Mouse (Mus musculus): Measurements from ENCODE around the gene Rad17.

Rad17 gene

GRCm38 (mm10) chr13:100612903-100613302, 37.9 kb downstream of the Rad17 start:
- DNase-seq (ENCODE audit: low read depth), result no peak

GRCm38 (mm10) chr13:100612251-100612650, 38.6 kb downstream of the Rad17 start:
- DNase-seq (ENCODE audit: low read depth), result no peak

- DNase-seq (ENCODE audit: low read depth), result no peak
These were observed 39.6 kb downstream of the Rad17 start for GRCm38 (mm10) chr13:100611266-100611665.

- peak; percentile 8 for DNase-seq (ENCODE audit: low read depth)
These were observed 43.1 kb downstream of the Rad17 start for GRCm38 (mm10) chr13:100607756-100608155.

GRCm38 (mm10) chr13:100605845-100606244, 45.0 kb downstream of the Rad17 start:
- no peak for DNase-seq (ENCODE audit: low read depth)

GRCm38 (mm10) chr13:100603738-100604095, 47.1 kb downstream of the Rad17 start:
- DNase-seq (ENCODE audit: low read depth), result no peak

DNA sequence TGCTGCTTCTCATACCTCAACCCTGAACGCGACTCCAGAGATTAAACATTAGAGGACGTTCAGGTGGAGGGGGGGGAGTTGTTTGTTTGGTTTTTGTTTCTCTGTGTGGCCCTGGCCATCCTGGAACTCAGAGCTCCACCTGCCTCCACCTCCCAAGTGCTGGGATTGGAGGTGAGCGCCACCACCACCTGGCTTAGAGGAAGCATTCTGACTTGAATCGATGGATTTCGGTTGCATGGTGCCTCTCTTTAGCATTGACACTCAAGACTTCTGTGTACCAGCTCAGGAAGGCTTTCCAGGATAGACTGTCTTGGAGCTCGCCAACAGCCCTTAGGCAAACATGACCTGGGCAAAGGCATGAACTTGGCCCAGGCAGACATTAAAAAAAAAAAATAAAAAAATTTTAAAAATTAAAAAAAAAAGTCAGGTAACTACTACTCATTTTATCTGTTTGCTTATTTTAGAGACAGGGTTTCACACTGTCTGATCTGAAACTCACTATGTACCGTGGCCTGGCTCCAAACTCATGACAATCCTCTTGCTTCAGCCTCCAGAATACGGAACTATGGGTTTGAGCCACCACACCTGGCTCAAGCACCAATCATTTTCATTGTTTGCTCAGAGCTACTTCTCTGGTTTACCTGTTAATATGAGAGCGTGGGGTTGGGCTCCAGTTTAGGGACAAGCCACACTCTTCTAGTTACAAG, 47.7 kb downstream of the Rad17 start:
- DNase-seq (ENCODE audit: low read depth), result no peak

- no peak for DNase-seq (ENCODE audit: low read depth)
These were observed 48.5 kb downstream of the Rad17 start for GRCm38 (mm10) chr13:100602239-100602902.

GRCm38 (mm10) chr13:100601034-100601433, 49.8 kb downstream of the Rad17 start:
- no peak for DNase-seq (ENCODE audit: low read depth)

- DNase-seq (ENCODE audit: low read depth), result no peak
These were observed 50.5 kb downstream of the Rad17 start for GRCm38 (mm10) chr13:100600317-100600716.

- DNase-seq (ENCODE audit: low read depth), result no peak
These were observed 53.6 kb downstream of the Rad17 start for GRCm38 (mm10) chr13:100597284-100597683.

DNA sequence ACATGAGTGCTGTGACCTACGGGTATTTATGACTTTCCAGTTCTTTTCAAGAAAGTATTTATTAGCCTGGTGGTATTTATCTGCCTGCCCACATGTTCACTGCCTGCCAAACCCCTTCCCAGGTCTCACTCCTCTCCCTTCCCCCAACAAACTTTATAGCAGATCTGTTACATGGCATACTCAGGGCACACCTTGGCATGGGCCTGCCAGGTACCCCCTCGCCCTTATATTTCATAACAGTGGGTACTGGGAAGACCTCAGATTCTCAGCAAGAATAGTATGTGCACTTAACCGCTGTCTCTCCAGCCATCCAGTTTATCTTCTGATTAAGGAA, 55.3 kb downstream of the Rad17 start:
- DNase-seq (ENCODE audit: low read depth), result no peak

DNA sequence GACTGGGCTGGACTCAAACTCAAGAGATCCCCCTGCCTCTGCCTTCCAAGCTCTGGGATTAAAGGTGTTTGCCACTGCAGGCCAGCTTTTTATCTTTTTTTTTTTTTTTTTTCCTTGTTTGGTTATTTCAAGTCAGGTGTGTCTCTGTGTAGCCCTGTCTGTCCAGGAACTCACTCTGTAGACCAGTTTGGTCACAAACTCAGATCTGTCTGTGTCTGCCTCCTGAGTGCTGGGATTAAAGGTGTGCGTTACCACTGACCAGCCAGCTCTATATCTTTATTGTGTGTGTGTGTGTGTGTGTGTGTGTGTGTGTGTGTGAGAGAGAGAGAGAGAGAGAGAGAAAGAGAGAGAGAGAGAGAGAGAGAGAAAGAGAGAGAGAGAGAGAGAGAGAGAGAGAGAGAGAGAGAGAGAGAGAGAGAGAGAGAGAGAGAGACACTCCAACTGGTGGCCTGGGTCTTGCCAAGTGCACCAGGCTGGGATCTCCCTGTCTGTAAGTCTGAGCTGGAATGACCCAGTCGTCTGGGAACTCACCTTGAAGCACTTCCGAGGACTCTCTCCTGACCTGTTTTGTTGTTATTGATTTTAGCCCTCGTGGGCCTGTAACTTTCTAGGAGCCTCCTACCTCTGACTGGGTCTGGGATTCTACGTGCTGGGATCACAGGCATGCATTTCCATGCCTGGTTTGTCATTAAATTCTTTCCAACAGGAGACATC, 55.9 kb downstream of the Rad17 start:
- DNase-seq (ENCODE audit: low read depth), result no peak

- DNase-seq (ENCODE audit: low read depth), result no peak
These were observed 56.6 kb downstream of the Rad17 start for GRCm38 (mm10) chr13:100594041-100594792.

DNA sequence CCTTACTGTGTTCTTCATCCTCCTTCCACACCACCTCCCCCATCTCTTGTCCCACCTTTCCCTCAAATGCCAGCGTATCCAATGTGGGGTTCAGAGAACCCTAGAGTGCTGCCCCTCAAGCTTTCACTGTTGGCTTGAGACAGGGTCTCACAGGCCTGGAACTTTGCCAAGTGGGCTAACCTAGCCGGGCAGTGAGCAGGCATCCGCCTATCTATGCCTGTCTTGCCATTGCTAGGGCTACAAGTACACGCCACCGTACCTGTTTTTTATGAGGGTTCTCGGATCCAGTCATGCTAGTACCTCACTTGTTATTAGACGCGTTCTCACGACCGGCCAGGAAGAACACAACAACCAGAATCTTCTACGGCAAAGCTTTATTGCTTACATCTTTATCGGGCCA, 62.2 kb downstream of the Rad17 start:
- DNase-seq (ENCODE audit: low read depth), result no peak

DNA sequence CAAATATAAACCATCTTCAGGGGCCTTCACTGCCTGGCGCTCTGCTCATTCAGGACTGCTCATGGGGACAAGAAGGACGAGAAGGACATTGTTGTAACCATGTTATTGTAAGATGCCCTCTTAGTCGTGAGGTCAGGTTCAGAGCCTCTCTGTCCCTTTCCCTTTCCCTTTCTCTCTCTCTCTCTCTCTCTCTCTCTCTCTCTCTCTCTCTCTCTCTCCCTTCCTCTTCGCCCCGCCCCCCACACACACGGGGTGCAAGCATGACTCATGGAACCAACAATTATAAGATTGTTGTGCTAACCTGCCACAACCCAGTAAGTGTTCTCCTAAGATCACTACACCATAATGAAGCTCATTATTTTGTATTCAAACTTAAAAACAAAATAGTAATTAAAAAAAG, 68.7 kb downstream of the Rad17 start:
- peak; percentile 35 for DNase-seq (ENCODE audit: low read depth)

DNA sequence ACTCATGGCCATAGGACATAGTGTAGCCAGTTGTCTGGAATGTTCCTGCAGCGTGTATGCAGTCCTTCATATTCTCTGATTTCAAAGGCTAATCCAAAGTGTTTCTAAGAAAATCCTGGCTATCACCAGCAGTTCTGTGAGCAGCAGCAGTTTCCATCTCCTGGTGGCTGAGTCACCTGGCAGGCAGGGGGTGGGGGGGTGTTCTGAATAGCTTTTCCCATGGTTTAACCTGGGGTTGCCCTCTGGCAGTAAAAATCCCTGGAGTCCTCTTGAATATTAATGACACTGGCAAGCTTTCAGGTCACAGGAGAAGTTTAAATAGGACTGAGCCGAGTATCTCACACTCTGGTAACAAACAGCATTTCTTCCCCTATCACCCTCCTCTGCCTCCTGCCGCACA, 69.2 kb downstream of the Rad17 start:
- DNase-seq (ENCODE audit: low read depth), result peak; percentile 45

DNA sequence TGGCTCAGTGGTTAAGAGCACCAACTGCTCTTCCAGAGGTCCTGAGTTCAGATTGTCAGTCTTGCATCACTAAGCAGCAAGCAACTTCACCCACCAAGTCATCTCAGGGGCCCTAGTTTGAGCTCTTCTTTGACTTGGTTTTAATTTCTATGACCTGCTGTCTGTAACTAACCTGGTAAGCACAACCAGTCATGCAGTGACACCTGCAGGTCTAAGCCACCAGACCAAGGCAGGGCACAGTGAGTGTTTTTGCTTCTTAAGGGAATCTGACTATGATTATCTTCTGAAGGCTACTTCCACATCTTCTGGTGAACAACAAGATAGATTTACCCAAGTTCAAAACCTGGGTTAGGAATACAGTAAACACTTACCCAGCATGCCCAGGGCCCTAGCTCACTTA, 70.9 kb downstream of the Rad17 start:
- no peak for DNase-seq (ENCODE audit: low read depth)

GRCm38 (mm10) chr13:100579220-100579619, 71.6 kb downstream of the Rad17 start:
- DNase-seq (ENCODE audit: low read depth), result no peak

GRCm38 (mm10) chr13:100575950-100576349, 74.9 kb downstream of the Rad17 start:
- no peak for DNase-seq (ENCODE audit: low read depth)

- no peak for DNase-seq (ENCODE audit: low read depth)
These were observed 80.1 kb downstream of the Rad17 start for GRCm38 (mm10) chr13:100570713-100571112.

GRCm38 (mm10) chr13:100568359-100568758, 82.5 kb downstream of the Rad17 start:
- no peak for DNase-seq (ENCODE audit: low read depth)
